Mouse (Mus musculus): ENCODE data around the gene Dock2. TPM values are rescaled to one million over a fixed set of nuclear protein-coding genes. Genes with fewer than 3 reads are reported as not detected.

The Dock2 gene
- polyA plus RNA-seq, 1 experiment from 2014 or later = 1.6 TPM

GRCm38 (mm10) chr11:34178752-34179151 lies 604.9 kb downstream of the Dock2 start:
- WGBS = 88% methylated on average over 2 of the region's 2 CpGs
- H3K27ac ChIP-seq (ENCODE audit: low read length) = no peak overlapping the region
- H3K4me3 ChIP-seq (ENCODE audit: low read length) = no peak overlapping the region
- H3K4me1 ChIP-seq (ENCODE audit: insufficient read depth, low read length) = peaks cover 4% of the 10 kb centered on the region; the same call in 1 of the 2 replicates
- H3K36me3 ChIP-seq (ENCODE audit: insufficient read depth, low read length) = no peaks in the 10 kb centered on the region
- no peak for ATAC-seq (ENCODE audit: low FRiP score, low TSS enrichment)
- H3K27me3 ChIP-seq (ENCODE audit: insufficient read depth, low read length) = no peaks in the 10 kb centered on the region
- no peak overlapping the region for H3K4me2 ChIP-seq (replicated peaks; ENCODE audit: low read depth, low read length)
- no peak overlapping the region for H3K9ac ChIP-seq (replicated peaks; ENCODE audit: low read length)
- H3K9me3 ChIP-seq (ENCODE audit: low read length) = no peaks in the 10 kb centered on the region

Other genes with a start within 250 kb of the Dock2 start
- gene Spdl1, start 49.7 kb upstream of the Dock2 start, polyA plus RNA-seq (2015; fragmentation: Nextera tagmentation; extraction: Ambion mirVana) = 22.7 and 24.1 TPM in 2 replicates